Mouse (Mus musculus) testis, adult 2 months (tissue): Measurements from ENCODE around the gene Zfp648. TPM values are rescaled to one million over a fixed set of nuclear protein-coding genes. Genes with fewer than 3 reads are reported as not detected.

ENCODE experiments used
- H3K27ac ChIP-seq: fragments of 200-500 bp; 2 replicates; pipeline ENCODE4 v1.5.1; 2012; ENCODE audit warnings: low read depth, low read length; ENCODE audit not compliant: control insufficient read depth, insufficient read depth
- H3K27me3 ChIP-seq: fragments of 200-500 bp; 2 replicates; pipeline ENCODE4 v1.6.1; 2012; ENCODE audit warnings: mild to moderate bottlenecking, low read length, moderate library complexity; ENCODE audit not compliant: control insufficient read depth, insufficient read depth
- H3K36me3 ChIP-seq: fragments of 200-500 bp; 2 replicates; pipeline ENCODE4 v1.6.1; 2012; ENCODE audit warnings: mild to moderate bottlenecking, low read length; ENCODE audit not compliant: control insufficient read depth, insufficient read depth
- H3K4me1 ChIP-seq: fragments of 200-500 bp; 2 replicates; pipeline ENCODE4 v1.6.1; 2012; ENCODE audit warnings: low read length; ENCODE audit not compliant: control insufficient read depth, insufficient read depth
- H3K4me3 ChIP-seq: fragments of 200-500 bp; 2 replicates; pipeline ENCODE4 v1.5.1; 2012; ENCODE audit warnings: low read depth, mild to moderate bottlenecking, low read length, moderate library complexity, mixed read lengths; ENCODE audit not compliant: control insufficient read depth
- CTCF ChIP-seq: fragments of 200-500 bp; IDR thresholded peaks from 2 replicates; pipeline ENCODE4 v1.5.1; 2012; ENCODE audit warnings: low read depth, mild to moderate bottlenecking, inconsistent platforms, low read length, moderate library complexity; ENCODE audit not compliant: control insufficient read depth, insufficient read depth, insufficient replicate concordance
- POLR2A ChIP-seq: fragments of 200-500 bp; IDR thresholded peaks from 2 replicates; pipeline ENCODE4 v1.6.1; 2012; ENCODE audit warnings: low read depth, mild to moderate bottlenecking, inconsistent platforms, low read length, moderate library complexity; ENCODE audit not compliant: control insufficient read depth
- polyA plus RNA-seq: library from polyadenylated mRNA; depleted of rRNA; stranded (reverse); fragments of >200 nt; gene quantifications from 2 replicates; pipeline ENCODE4 v1.2.3, GENCODE M21; 2012

Gene Zfp648
- polyA plus RNA-seq, 1 experiment = not detected

- H3K36me3 ChIP-seq = no peaks in the 10 kb centered on the region
- peak overlapping the region; percentile 23 for H3K27ac ChIP-seq
- no peaks in the 10 kb centered on the region for H3K27me3 ChIP-seq
- no peak for TF ChIP-seq POLR2A
- no peak for TF ChIP-seq CTCF
- no peak overlapping the region for H3K4me3 ChIP-seq
- H3K4me1 ChIP-seq = no peaks in the 10 kb centered on the region
Measured at GRCm38 (mm10) chr1:154177781-154178180, 23.2 kb upstream of the Zfp648 start.

- TF ChIP-seq CTCF (no peak), POLR2A (no peak)
Measured at GRCm38 (mm10) chr1:154178541-154179155, 22.3 kb upstream of the Zfp648 start.

DNA sequence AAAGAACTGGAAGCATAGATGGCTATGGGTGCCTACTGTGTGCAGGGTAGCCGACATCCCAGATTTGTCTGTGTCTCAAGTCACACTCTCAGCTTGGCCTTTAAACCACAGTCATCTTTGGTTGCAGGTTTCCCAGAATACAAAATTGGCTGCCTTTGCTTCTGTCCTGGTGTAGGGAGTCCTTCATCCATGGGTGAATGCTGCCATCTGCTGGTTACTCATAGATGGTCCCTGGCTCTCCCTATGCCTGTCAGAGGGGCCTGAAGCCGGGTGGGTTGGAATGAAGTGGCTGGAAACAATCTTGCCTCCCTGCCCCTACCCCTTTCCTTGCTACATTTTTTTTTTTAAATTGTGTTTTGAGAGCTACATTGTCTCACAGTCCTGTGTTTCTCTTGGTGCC lies 20.0 kb upstream of the Zfp648 start:
- H3K4me3 ChIP-seq = no peak overlapping the region
- no peaks in the 10 kb centered on the region for H3K27me3 ChIP-seq
- H3K27ac ChIP-seq = 0 out of 2 replicates have a peak overlapping the region, but pooled peaks have one; percentile 7
- TF ChIP-seq CTCF (peak; percentile 52; the same call in 1 of the 2 replicates), POLR2A (no peak)
- H3K36me3 ChIP-seq = no peaks in the 10 kb centered on the region
- H3K4me1 ChIP-seq = no peaks in the 10 kb centered on the region

More at GRCm38 (mm10) chr1:154178541-154179155, 22.3 kb upstream of the Zfp648 start:
- H3K27ac ChIP-seq = peak overlapping the region; percentile 56
- H3K36me3 ChIP-seq = no peaks in the 10 kb centered on the region
- H3K4me1 ChIP-seq = no peaks in the 10 kb centered on the region
- H3K4me3 ChIP-seq = no peak overlapping the region
- no peaks in the 10 kb centered on the region for H3K27me3 ChIP-seq

DNA sequence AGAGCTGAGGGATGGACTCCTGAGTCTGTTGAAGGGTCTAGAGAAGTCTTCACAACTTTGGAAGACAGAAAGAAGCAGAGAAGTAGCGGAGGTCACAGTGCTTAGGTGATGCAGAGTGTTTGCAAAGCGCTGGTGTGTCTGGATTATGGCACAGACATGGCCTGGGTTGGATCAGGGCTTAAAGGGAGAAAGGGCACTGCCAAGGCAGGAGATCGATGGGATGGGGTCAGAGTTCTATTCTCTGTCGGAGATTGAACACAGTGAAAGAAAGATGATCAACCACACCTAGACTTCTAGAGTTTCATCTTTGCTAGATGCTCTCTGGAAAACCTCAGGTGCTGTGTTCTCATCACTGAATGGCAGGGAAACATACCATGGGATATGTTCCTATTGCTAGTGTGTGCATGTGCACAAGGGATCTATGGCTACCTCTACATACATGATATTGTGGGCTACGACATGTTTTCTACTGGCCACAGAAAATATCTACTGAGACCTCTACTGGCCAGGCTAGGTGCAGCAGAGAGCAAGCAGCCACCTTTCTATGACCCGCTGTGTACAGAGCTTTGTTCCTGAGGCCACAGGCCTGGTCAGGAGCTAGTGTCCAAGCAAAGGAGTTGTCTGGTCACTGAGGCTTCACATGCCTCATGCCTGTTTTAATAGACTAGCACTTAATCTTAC lies 18.5 kb upstream of the Zfp648 start:
- Histone ChIP-seq H3K27ac (peak overlapping the region; percentile 9; the same call in 1 of the 2 replicates), H3K4me1 (no peaks in the 10 kb centered on the region), H3K36me3 (no peaks in the 10 kb centered on the region), H3K4me3 (no peak overlapping the region), H3K27me3 (no peaks in the 10 kb centered on the region)
- TF ChIP-seq POLR2A = no peak
- TF ChIP-seq CTCF = no peak

GRCm38 (mm10) chr1:154183077-154183751 lies 17.8 kb upstream of the Zfp648 start:
- no peak overlapping the region for H3K4me3 ChIP-seq
- TF ChIP-seq POLR2A (no peak), CTCF (no peak)
- no peaks in the 10 kb centered on the region for H3K36me3 ChIP-seq
- no peaks in the 10 kb centered on the region for H3K27me3 ChIP-seq
- H3K27ac ChIP-seq = no peak overlapping the region
- H3K4me1 ChIP-seq = no peaks in the 10 kb centered on the region

GRCm38 (mm10) chr1:154188229-154188628 lies 12.8 kb upstream of the Zfp648 start:
- no peaks in the 10 kb centered on the region for H3K36me3 ChIP-seq
- no peak overlapping the region for H3K27ac ChIP-seq
- no peak overlapping the region for H3K4me3 ChIP-seq
- TF ChIP-seq CTCF (no peak), POLR2A (no peak)
- H3K4me1 ChIP-seq = peaks cover 6% of the 10 kb centered on the region; the same call in 1 of the 2 replicates
- H3K27me3 ChIP-seq = no peaks in the 10 kb centered on the region

DNA sequence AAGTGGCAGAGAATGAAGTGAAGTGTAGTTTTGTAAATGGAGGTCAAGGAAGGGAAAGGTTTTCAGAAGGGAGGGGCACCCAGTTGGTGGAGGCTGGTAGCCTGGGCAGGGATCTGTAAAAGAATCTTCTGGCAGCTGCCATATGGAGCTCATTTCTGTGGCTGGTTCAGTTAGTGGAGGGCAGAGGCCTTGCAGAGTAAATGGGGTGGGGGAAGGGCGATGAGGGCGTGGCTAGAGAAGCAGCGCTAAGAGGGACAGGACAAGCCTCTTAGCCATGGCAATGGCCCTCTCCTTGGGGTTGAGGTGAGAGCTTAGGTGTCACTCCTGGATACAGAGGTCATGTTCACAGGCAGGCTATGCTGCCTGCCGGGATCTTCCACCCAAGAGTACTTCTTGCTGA lies 12.4 kb upstream of the Zfp648 start:
- no peaks in the 10 kb centered on the region for H3K36me3 ChIP-seq
- no peak overlapping the region for H3K27ac ChIP-seq

More for the DNA sequence above, 12.4 kb upstream of the Zfp648 start:
- no peak for TF ChIP-seq CTCF
- TF ChIP-seq POLR2A = no peak
- Histone ChIP-seq H3K27me3 (no peaks in the 10 kb centered on the region), H3K4me1 (peaks cover 6% of the 10 kb centered on the region; the same call in 1 of the 2 replicates), H3K4me3 (no peak overlapping the region)
